Mouse (Mus musculus) liver, embryonic 11.5 days (tissue): ENCODE measurements around the gene Crybb2. TPM values are rescaled to one million over a fixed set of nuclear protein-coding genes. Genes with fewer than 3 reads are reported as not detected.
A peak's percentile ranks its signal among the peaks of the same experiment; 100 is the strongest.

Experiments
- ATAC-seq: fragments of 200-750 bp; cut with Nextera tagmentation; replicated peaks from 2 replicates; pipeline ENCODE4 v1.8.0; 2017; ENCODE audit warnings: moderate number of reproducible peaks, mild to moderate bottlenecking, moderate TSS enrichment, moderate library complexity; ENCODE audit not compliant: low FRiP score
- DNase-seq: peaks from one replicate; pipeline ENCODE4 v3.0.0-alpha.2; 2017; ENCODE audit warnings: low spot score
- H3K27ac ChIP-seq: fragments of 300-500 bp; sonication (generic); 2 replicates; pipeline ENCODE4 v1.5.1; 2014; ENCODE audit warnings: mild to moderate bottlenecking, low read depth, low read length, control low read depth
- H3K27me3 ChIP-seq: fragments of 300-500 bp; sonication (generic); replicated peaks from 2 replicates; pipeline ENCODE4 v1.6.1; 2014; ENCODE audit warnings: low read length, mixed read lengths; ENCODE audit not compliant: control insufficient read depth, insufficient read depth
- H3K36me3 ChIP-seq: fragments of 300-500 bp; sonication (generic); 2 replicates; pipeline ENCODE4 v1.6.1; 2014; ENCODE audit warnings: mild to moderate bottlenecking, low read length, moderate library complexity, mixed read lengths; ENCODE audit not compliant: control insufficient read depth, insufficient read depth
- H3K4me1 ChIP-seq: fragments of 300-500 bp; sonication (generic); replicated peaks from 2 replicates; pipeline ENCODE4 v1.6.1; 2014; ENCODE audit warnings: low read length, mixed read lengths; ENCODE audit not compliant: control insufficient read depth, insufficient read depth
- H3K4me2 ChIP-seq: fragments of 300-500 bp; sonication (generic); 2 replicates; pipeline ENCODE4 v1.6.1; 2014; ENCODE audit warnings: mild to moderate bottlenecking, control low read depth, moderate library complexity
- H3K4me3 ChIP-seq: fragments of 300-500 bp; sonication (generic); 2 replicates; pipeline ENCODE4 v1.5.1; 2014; ENCODE audit warnings: low read depth, low read length, control low read depth
- H3K9ac ChIP-seq: fragments of 300-500 bp; sonication (generic); 2 replicates; pipeline ENCODE4 v1.6.1; 2014; ENCODE audit warnings: low read depth, low read length, control low read depth
- H3K9me3 ChIP-seq: fragments of 300-500 bp; sonication (generic); 2 replicates; pipeline ENCODE4 v1.6.1; 2016; ENCODE audit warnings: low read length, inconsistent platforms, mixed read lengths; ENCODE audit not compliant: control insufficient read depth
- WGBS: fragments of 180-500 bp; shearing (Covaris S2); extraction: QIAGEN DNeasy Blood & Tissue Kit; methylation state at CpG from one replicate; pipeline ENCODE4 v1.1.7; 2014; 5-methylcytosine and 5-hydroxymethylcytosine counted together
- polyA plus RNA-seq: library from polyadenylated mRNA; unstranded; fragments of >200 nt; fragmentation: Nextera tagmentation; extraction: Ambion mirVana; gene quantifications from 2 replicates; pipeline ENCODE4 v1.2.1, GENCODE M21; 2014

Gene Crybb2
- polyA plus RNA-seq, 1 experiment from 2014 or later, result not detected

- Histone ChIP-seq H3K4me3 (no peak overlapping the region), H3K9ac (no peak overlapping the region), H3K36me3 (no peaks in the 10 kb centered on the region), H3K27me3 (no peaks in the 10 kb centered on the region), H3K9me3 (no peaks in the 10 kb centered on the region), H3K4me2 (no peak overlapping the region), H3K27ac (no peak overlapping the region), H3K4me1 (no peaks in the 10 kb centered on the region)
- 48% methylated on average over 10 of the region's 10 CpGs for WGBS
- ATAC-seq (no peak), DNase-seq (no peak)
These were observed 34.5 kb downstream of the Crybb2 start for GRCm38 (mm10) chr5:113035094-113036047.

- Histone ChIP-seq H3K4me2 (no peak overlapping the region), H3K27me3 (no peaks in the 10 kb centered on the region), H3K9me3 (no peaks in the 10 kb centered on the region), H3K27ac (no peak overlapping the region), H3K9ac (no peak overlapping the region), H3K4me3 (no peak overlapping the region), H3K36me3 (no peaks in the 10 kb centered on the region), H3K4me1 (no peaks in the 10 kb centered on the region)
- DNase-seq, result no peak
- 72% methylated on average over 15 of the region's 15 CpGs for WGBS
- no peak for ATAC-seq
These were observed 38.6 kb downstream of the Crybb2 start for GRCm38 (mm10) chr5:113031201-113031754.

GRCm38 (mm10) chr5:113030082-113030481 is 39.8 kb downstream of the Crybb2 start:
- ATAC-seq (no peak), DNase-seq (no peak)
- no peaks in the 10 kb centered on the region for H3K27me3 ChIP-seq
- no peaks in the 10 kb centered on the region for H3K36me3 ChIP-seq
- H3K9ac ChIP-seq, result no peak overlapping the region
- no peaks in the 10 kb centered on the region for H3K9me3 ChIP-seq
- H3K27ac ChIP-seq, result no peak overlapping the region
- 60% methylated on average over 3 of the region's 3 CpGs for WGBS
- no peak overlapping the region for H3K4me2 ChIP-seq
- no peak overlapping the region for H3K4me3 ChIP-seq
- H3K4me1 ChIP-seq, result no peaks in the 10 kb centered on the region

- Histone ChIP-seq H3K27ac (no peak overlapping the region), H3K4me2 (no peak overlapping the region)
- 66% methylated on average over 5 of the region's 5 CpGs for WGBS
These were observed 43.2 kb downstream of the Crybb2 start for GRCm38 (mm10) chr5:113026706-113027105.

GRCm38 (mm10) chr5:113024154-113024764 is 45.7 kb downstream of the Crybb2 start:
- WGBS, result 44% methylated on average over 18 of the region's 18 CpGs
- Histone ChIP-seq H3K9me3 (no peaks in the 10 kb centered on the region), H3K4me3 (no peak overlapping the region), H3K27me3 (no peaks in the 10 kb centered on the region), H3K4me1 (peaks cover 5% of the 10 kb centered on the region; the same call in 1 of the 2 replicates), H3K4me2 (peak overlapping the region; percentile 25; the same call in 1 of the 2 replicates), H3K27ac (peak overlapping the region; percentile 11), H3K9ac (no peak overlapping the region), H3K36me3 (no peaks in the 10 kb centered on the region)
- ATAC-seq (no peak; the same call in 1 of the 2 replicates), DNase-seq (no peak)

More at GRCm38 (mm10) chr5:113026706-113027105, 43.2 kb downstream of the Crybb2 start:
- no peaks in the 10 kb centered on the region for H3K27me3 ChIP-seq
- no peak overlapping the region for H3K9ac ChIP-seq
- no peak for ATAC-seq
- no peak for DNase-seq
- H3K4me1 ChIP-seq, result peaks cover 5% of the 10 kb centered on the region; the same call in 1 of the 2 replicates
- no peaks in the 10 kb centered on the region for H3K36me3 ChIP-seq
- no peak overlapping the region for H3K4me3 ChIP-seq
- no peaks in the 10 kb centered on the region for H3K9me3 ChIP-seq

GRCm38 (mm10) chr5:113018190-113018589 is 51.7 kb downstream of the Crybb2 start:
- Histone ChIP-seq H3K4me2 (no peak overlapping the region), H3K36me3 (no peaks in the 10 kb centered on the region), H3K27me3 (peaks cover 18% of the 10 kb centered on the region), H3K9ac (no peak overlapping the region), H3K4me3 (no peak overlapping the region), H3K4me1 (peaks cover 6% of the 10 kb centered on the region; the same call in 1 of the 2 replicates), H3K9me3 (no peaks in the 10 kb centered on the region), H3K27ac (no peak overlapping the region)
- ATAC-seq, result no peak
- 67% methylated on average over 8 of the region's 8 CpGs for WGBS
- DNase-seq, result no peak

GRCm38 (mm10) chr5:113017004-113017403 is 52.9 kb downstream of the Crybb2 start:
- no peaks in the 10 kb centered on the region for H3K36me3 ChIP-seq
- H3K4me2 ChIP-seq, result no peak overlapping the region
- DNase-seq, result no peak
- no peaks in the 10 kb centered on the region for H3K9me3 ChIP-seq
- H3K4me1 ChIP-seq, result peaks cover 9% of the 10 kb centered on the region; the same call in 1 of the 2 replicates
- H3K27me3 ChIP-seq, result peaks cover 18% of the 10 kb centered on the region
- 74% methylated on average over 1 of the region's 1 CpGs for WGBS
- no peak for ATAC-seq
- H3K9ac ChIP-seq, result no peak overlapping the region
- no peak overlapping the region for H3K4me3 ChIP-seq
- no peak overlapping the region for H3K27ac ChIP-seq

- H3K4me1 ChIP-seq, result peaks cover 9% of the 10 kb centered on the region; the same call in 1 of the 2 replicates
- peak; percentile 64 for DNase-seq
- peak within 1 kb of the TSS; percentile 53; the same call in 1 of the 2 replicates for H3K9ac ChIP-seq
- peak within 1 kb of the TSS; percentile 58 for H3K4me3 ChIP-seq
- H3K36me3 ChIP-seq, result no peaks in the 10 kb centered on the region
- no peak within 1 kb of the TSS for H3K27ac ChIP-seq
- WGBS, result 3% methylated on average over 43 of the region's 52 CpGs
- no peaks in the 10 kb centered on the region for H3K9me3 ChIP-seq
- H3K27me3 ChIP-seq, result peaks cover 18% of the 10 kb centered on the region
- peak; percentile 65 for ATAC-seq
- H3K4me2 ChIP-seq, result peak within 1 kb of the TSS; percentile 59
These were observed 54.5 kb downstream of the Crybb2 start, which contains the start of gene Grk3 for GRCm38 (mm10) chr5:113015236-113016061. Grk3 (minus strand) TSS chr5:113015791.
